Mouse (Mus musculus) neural tube, embryonic 12.5 days (tissue): ENCODE data around the gene Ccdc80. TPM values are rescaled to one million over a fixed set of nuclear protein-coding genes. Genes with fewer than 3 reads are reported as not detected.

Experiments
- ATAC-seq: fragments of 200-750 bp; cut with Nextera tagmentation; 2 replicates; pipeline ENCODE4 v1.8.0; 2017; ENCODE audit warnings: low read depth, mild to moderate bottlenecking, moderate TSS enrichment, moderate library complexity; ENCODE audit not compliant: low FRiP score
- H3K27ac ChIP-seq: fragments of 300-500 bp; sonication (generic); 2 replicates; pipeline ENCODE4 v1.5.1; 2016
- H3K27me3 ChIP-seq: fragments of 300-500 bp; sonication (generic); replicated peaks from 2 replicates; pipeline ENCODE4 v1.6.1; 2016; ENCODE audit warnings: mild to moderate bottlenecking
- H3K36me3 ChIP-seq: fragments of 300-500 bp; sonication (generic); 2 replicates; pipeline ENCODE4 v1.6.1; 2016; ENCODE audit warnings: mild to moderate bottlenecking
- H3K4me1 ChIP-seq: fragments of 300-500 bp; sonication (generic); 2 replicates; pipeline ENCODE4 v1.6.1; 2016
- H3K4me2 ChIP-seq: fragments of 300-500 bp; sonication (generic); replicated peaks from 2 replicates; pipeline ENCODE4 v1.6.1; 2016; ENCODE audit warnings: mild to moderate bottlenecking
- H3K4me3 ChIP-seq: fragments of 300-500 bp; sonication (generic); 2 replicates; pipeline ENCODE4 v1.5.1; 2016
- H3K9ac ChIP-seq: fragments of 300-500 bp; sonication (generic); 2 replicates; pipeline ENCODE4 v1.6.1; 2016; ENCODE audit warnings: mild to moderate bottlenecking
- H3K9me3 ChIP-seq: fragments of 300-500 bp; sonication (generic); 2 replicates; pipeline ENCODE4 v1.6.1; 2016; ENCODE audit warnings: mild to moderate bottlenecking
- WGBS: fragments of 180-500 bp; shearing (Covaris S2); methylation state at CpG from one replicate; pipeline ENCODE4 v1.1.7; 2016; 5-methylcytosine and 5-hydroxymethylcytosine counted together
- polyA plus RNA-seq: library from polyadenylated mRNA; unstranded; fragments of >200 nt; fragmentation: Nextera tagmentation; extraction: Ambion mirVana; gene quantifications from 2 replicates; pipeline ENCODE4 v1.2.1, GENCODE M21; 2016

The Ccdc80 gene
- polyA plus RNA-seq, 1 experiment from 2014 or later = 18.2 TPM

DNA sequence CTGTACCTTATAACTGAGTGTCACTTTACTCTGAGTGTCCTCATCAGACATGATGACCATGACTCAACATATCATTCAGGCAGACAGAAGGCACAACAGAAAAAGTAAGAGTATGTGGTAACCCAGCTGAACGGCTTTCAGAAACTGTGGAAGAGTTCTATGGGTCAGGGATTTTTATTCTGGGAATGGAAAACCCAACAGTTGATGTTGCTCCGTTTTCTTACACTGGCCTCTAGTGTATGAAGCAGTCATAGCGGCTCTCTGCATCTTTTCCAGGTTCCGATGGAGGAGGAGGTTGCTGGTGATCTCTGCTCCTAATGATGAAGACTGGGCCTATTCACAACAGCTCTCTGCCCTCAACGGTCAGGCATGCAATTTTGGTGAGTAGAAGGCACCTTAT is 29.4 kb downstream of the Ccdc80 start:
- Histone ChIP-seq H3K4me2 (no peak overlapping the region), H3K9me3 (no peaks in the 10 kb centered on the region), H3K9ac (no peak overlapping the region), H3K4me3 (no peak overlapping the region), H3K27me3 (no peaks in the 10 kb centered on the region), H3K4me1 (no peaks in the 10 kb centered on the region), H3K36me3 (no peaks in the 10 kb centered on the region), H3K27ac (no peak overlapping the region)
- WGBS = 71% methylated on average over 5 of the region's 5 CpGs
- ATAC-seq = no peak

GRCm38 (mm10) chr16:45124230-45125203 is 31.3 kb downstream of the Ccdc80 start:
- no peak overlapping the region for H3K4me3 ChIP-seq
- 77% methylated on average over 9 of the region's 9 CpGs for WGBS
- ATAC-seq = no peak

DNA sequence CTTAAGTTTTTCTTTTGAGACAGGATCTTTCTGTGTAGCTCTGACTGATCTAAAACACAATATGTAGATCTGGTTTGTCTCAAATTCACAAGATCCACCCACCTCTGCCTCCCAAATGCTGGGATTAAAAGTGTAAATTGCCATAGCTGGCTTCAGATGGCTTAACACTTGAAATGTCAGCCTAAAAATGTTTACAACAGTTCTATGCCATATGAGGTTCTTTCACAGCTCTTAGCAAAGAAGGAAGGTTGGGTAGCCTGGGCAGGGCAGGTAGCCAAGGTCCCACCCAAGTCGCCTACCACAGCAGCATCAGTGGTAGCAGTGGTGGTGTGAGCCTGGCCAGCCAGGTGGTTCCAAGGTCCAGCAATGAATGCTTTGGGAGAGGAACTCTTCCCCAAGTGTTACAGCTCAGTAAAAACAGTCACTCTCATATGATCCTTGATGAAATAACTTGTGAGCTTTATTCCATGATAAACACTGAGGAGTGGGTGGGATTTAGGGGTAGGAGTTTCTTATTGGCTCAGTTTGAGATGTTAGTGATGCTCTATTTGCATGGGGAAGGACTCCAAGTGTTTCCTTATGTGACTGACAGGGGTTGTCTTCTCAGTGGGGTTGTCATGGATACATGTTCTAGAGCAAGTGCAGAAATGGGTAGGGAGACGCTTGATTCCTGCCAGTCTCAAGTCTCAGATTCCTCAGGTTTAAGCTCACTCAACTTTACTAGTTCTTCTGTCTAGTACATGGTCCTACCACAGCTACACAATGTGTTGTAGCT is 34.9 kb downstream of the Ccdc80 start:
- no peaks in the 10 kb centered on the region for H3K36me3 ChIP-seq
- no peak overlapping the region for H3K4me2 ChIP-seq
- no peaks in the 10 kb centered on the region for H3K27me3 ChIP-seq
- no peaks in the 10 kb centered on the region for H3K4me1 ChIP-seq
- H3K27ac ChIP-seq = no peak overlapping the region
- no peak overlapping the region for H3K9ac ChIP-seq
- no peak for ATAC-seq
- no peak overlapping the region for H3K4me3 ChIP-seq
- WGBS = 83% methylated on average over 2 of the region's 2 CpGs
- H3K9me3 ChIP-seq = no peaks in the 10 kb centered on the region

More at GRCm38 (mm10) chr16:45124230-45125203, 31.3 kb downstream of the Ccdc80 start:
- H3K4me1 ChIP-seq = no peaks in the 10 kb centered on the region
- H3K9me3 ChIP-seq = no peaks in the 10 kb centered on the region
- H3K9ac ChIP-seq = no peak overlapping the region
- H3K4me2 ChIP-seq = no peak overlapping the region
- H3K36me3 ChIP-seq = no peaks in the 10 kb centered on the region
- no peak overlapping the region for H3K27ac ChIP-seq
- H3K27me3 ChIP-seq = no peaks in the 10 kb centered on the region

DNA sequence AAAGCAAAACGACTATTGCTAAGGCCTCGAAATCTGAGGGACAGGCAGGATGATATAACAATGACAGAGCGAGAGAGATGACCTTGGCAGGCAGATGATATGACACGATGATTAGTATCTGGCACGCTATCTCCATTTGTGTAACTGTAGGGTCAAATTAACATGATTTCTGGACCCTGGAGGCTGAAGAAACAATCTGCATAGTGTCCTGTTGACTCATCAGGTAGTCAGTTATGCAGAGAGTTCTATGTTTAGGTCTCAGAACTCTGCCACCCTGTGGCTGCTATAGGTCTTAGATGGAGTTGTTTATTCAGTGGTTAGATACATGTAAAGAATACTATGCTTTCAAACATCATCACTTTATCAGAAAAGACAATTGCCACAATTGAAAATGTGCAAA is 48.5 kb downstream of the Ccdc80 start:
- Histone ChIP-seq H3K9ac (no peak overlapping the region), H3K4me1 (no peaks in the 10 kb centered on the region), H3K4me3 (no peak overlapping the region), H3K9me3 (0 out of 2 replicates have a peak, but pooled peaks cover 4% of the 10 kb centered on the region), H3K27ac (no peak overlapping the region), H3K4me2 (no peak overlapping the region), H3K36me3 (peaks cover 73% of the 10 kb centered on the region), H3K27me3 (no peaks in the 10 kb centered on the region)
- WGBS = 98% methylated on average over 5 of the region's 5 CpGs
- ATAC-seq = no peak

- Histone ChIP-seq H3K27ac (no peak overlapping the region), H3K4me1 (no peaks in the 10 kb centered on the region), H3K4me2 (no peak overlapping the region), H3K27me3 (no peaks in the 10 kb centered on the region), H3K9ac (no peak overlapping the region), H3K9me3 (0 out of 2 replicates have a peak, but pooled peaks cover 4% of the 10 kb centered on the region), H3K36me3 (peaks cover 80% of the 10 kb centered on the region), H3K4me3 (no peak overlapping the region)
- no peak for ATAC-seq
- 92% methylated on average over 5 of the region's 5 CpGs for WGBS
Measured at GRCm38 (mm10) chr16:45142565-45142964, 49.4 kb downstream of the Ccdc80 start.

GRCm38 (mm10) chr16:45145119-45145518 is 51.9 kb downstream of the Ccdc80 start:
- no peak for ATAC-seq
- H3K9me3 ChIP-seq = 0 out of 2 replicates have a peak, but pooled peaks cover 4% of the 10 kb centered on the region
- H3K4me2 ChIP-seq = no peak overlapping the region
- H3K4me3 ChIP-seq = no peak overlapping the region
- H3K27ac ChIP-seq = no peak overlapping the region
- H3K36me3 ChIP-seq = peaks cover 80% of the 10 kb centered on the region
- WGBS = 90% methylated on average over 6 of the region's 6 CpGs
- H3K4me1 ChIP-seq = no peaks in the 10 kb centered on the region
- no peak overlapping the region for H3K9ac ChIP-seq
- no peaks in the 10 kb centered on the region for H3K27me3 ChIP-seq

- Histone ChIP-seq H3K9ac (no peak overlapping the region), H3K36me3 (peaks cover 69% of the 10 kb centered on the region), H3K4me1 (no peaks in the 10 kb centered on the region), H3K4me2 (no peak overlapping the region), H3K27me3 (no peaks in the 10 kb centered on the region), H3K27ac (no peak overlapping the region), H3K4me3 (no peak overlapping the region), H3K9me3 (no peaks in the 10 kb centered on the region)
- WGBS = 93% methylated on average over 10 of the region's 10 CpGs
- no peak for ATAC-seq
Measured at GRCm38 (mm10) chr16:45148488-45149082, 55.4 kb downstream of the Ccdc80 start.

GRCm38 (mm10) chr16:45154741-45155250 is 61.6 kb downstream of the Ccdc80 start:
- 82% methylated on average over 3 of the region's 3 CpGs for WGBS
- H3K4me1 ChIP-seq = peaks cover 7% of the 10 kb centered on the region
- H3K4me3 ChIP-seq = no peak overlapping the region
- H3K9ac ChIP-seq = no peak overlapping the region
- H3K4me2 ChIP-seq = no peak overlapping the region
- no peak overlapping the region for H3K27ac ChIP-seq
- H3K36me3 ChIP-seq = peaks cover 24% of the 10 kb centered on the region
- no peak for ATAC-seq
- no peaks in the 10 kb centered on the region for H3K27me3 ChIP-seq
- H3K9me3 ChIP-seq = no peaks in the 10 kb centered on the region

- H3K9me3 ChIP-seq = no peaks in the 10 kb centered on the region
- peaks cover 11% of the 10 kb centered on the region for H3K4me1 ChIP-seq
- peak; percentile 74 for ATAC-seq
- H3K4me3 ChIP-seq = peak overlapping the region; percentile 83
- peak overlapping the region; percentile 86; the same call in 1 of the 2 replicates for H3K27ac ChIP-seq
- H3K27me3 ChIP-seq = no peaks in the 10 kb centered on the region
- H3K9ac ChIP-seq = peak overlapping the region; percentile 66
- WGBS = 2% methylated on average over 20 of the region's 20 CpGs
- peaks cover 4% of the 10 kb centered on the region; the same call in 1 of the 2 replicates for H3K36me3 ChIP-seq
- H3K4me2 ChIP-seq = peak overlapping the region; percentile 64
Measured at GRCm38 (mm10) chr16:45158136-45158521, 64.9 kb downstream of the Ccdc80 start.

GRCm38 (mm10) chr16:45158522-45159388 is 65.6 kb downstream of the Ccdc80 start, which contains the start of the genes Slc35a5 and Atg3:
TSS of gene Slc35a5 (minus strand) at chr16:45158706.
TSS of gene Atg3 (plus strand) at chr16:45158785.
- H3K9me3 ChIP-seq = no peaks in the 10 kb centered on the region
- WGBS = under 1% methylated on average over 64 of the region's 64 CpGs
- peak within 1 kb of the TSS; percentile 87 for H3K9ac ChIP-seq
- no peaks in the 10 kb centered on the region for H3K27me3 ChIP-seq
- peak within 1 kb of the TSS; percentile 83 for H3K4me3 ChIP-seq
- peaks cover 4% of the 10 kb centered on the region; the same call in 1 of the 2 replicates for H3K36me3 ChIP-seq
- peaks cover 11% of the 10 kb centered on the region for H3K4me1 ChIP-seq
- H3K27ac ChIP-seq = peak within 1 kb of the TSS; percentile 86; the same call in 1 of the 2 replicates
- peak within 1 kb of the TSS; percentile 64 for H3K4me2 ChIP-seq
- peak; percentile 99 for ATAC-seq

GRCm38 (mm10) chr16:45159389-45159716 is 66.2 kb downstream of the Ccdc80 start:
- peak overlapping the region; percentile 87 for H3K9ac ChIP-seq
- peak overlapping the region; percentile 83 for H3K4me3 ChIP-seq
- 9% methylated on average over 11 of the region's 11 CpGs for WGBS
- H3K36me3 ChIP-seq = peaks cover 4% of the 10 kb centered on the region; the same call in 1 of the 2 replicates
- ATAC-seq = no peak
- H3K9me3 ChIP-seq = no peaks in the 10 kb centered on the region
- peak overlapping the region; percentile 64 for H3K4me2 ChIP-seq
- peak overlapping the region; percentile 86; the same call in 1 of the 2 replicates for H3K27ac ChIP-seq
- peaks cover 11% of the 10 kb centered on the region for H3K4me1 ChIP-seq
- H3K27me3 ChIP-seq = no peaks in the 10 kb centered on the region
